Comparison of ENCODE assay signal across 39 mouse cellular contexts in the genomic region with DNA sequence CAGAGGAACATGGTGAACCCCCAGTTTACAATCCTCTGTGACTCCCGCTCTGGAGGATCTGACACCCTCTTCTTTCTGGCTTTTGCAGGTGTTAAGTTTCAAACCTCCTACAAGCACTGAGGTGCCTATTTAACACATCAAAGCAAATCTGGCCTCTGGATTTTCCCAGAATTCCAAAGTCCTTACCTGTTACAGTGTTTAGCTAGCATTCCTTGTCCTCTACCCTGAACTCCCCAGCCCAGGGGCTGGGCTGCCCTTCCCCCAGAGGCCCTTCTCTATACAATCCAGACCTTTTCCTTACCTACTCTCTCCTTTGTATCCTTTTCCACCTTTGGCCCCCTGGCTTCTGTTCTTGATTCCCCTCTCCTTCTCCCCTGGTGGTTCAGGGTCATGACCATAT. TPM values are rescaled to one million over a fixed set of nuclear protein-coding genes. Genes with fewer than 3 reads are reported as not detected.
DNase-seq lines count a peak whose midpoint lies in the region; ATAC-seq lines count a peak whose summit lies in the region.
"Had no signal": no experiment of that assay in that cellular context is flagged by ENCODE, and none has a peak within 500 bp of the region (broad histone marks: within the 10 kb centered on the region; RNA-seq: fewer than 3 reads in every experiment).

No protein-coding gene starts in this region.

- H3K9ac ChIP-seq in limb, embryonic 12.5 days (replicated peaks): no peak overlapping the region
- no peak overlapping the region for H3K9ac ChIP-seq in embryonic facial prominence, embryonic 12.5 days
- no peak overlapping the region for H3K9ac ChIP-seq in midbrain, embryonic 14.5 days (replicated peaks; ENCODE audit: low read length)
- H3K9ac ChIP-seq: forebrain, embryonic 15.5 days; intestine, embryonic 15.5 days; lung, embryonic 15.5 days; neural tube, embryonic 12.5 days had no signal

- H3K4me3 ChIP-seq in limb, embryonic 12.5 days (replicated peaks): no peak overlapping the region
- no peak overlapping the region for H3K4me3 ChIP-seq in limb, embryonic 10.5 days
- no peak overlapping the region for H3K4me3 ChIP-seq in embryonic facial prominence, embryonic 12.5 days
- no peak overlapping the region for H3K4me3 ChIP-seq in midbrain, embryonic 14.5 days (replicated peaks; ENCODE audit: low read depth, low read length)
- H3K4me3 ChIP-seq: forebrain, embryonic 15.5 days; gastrocnemius, adult 2 months; heart, adult 2 months; intestine, embryonic 15.5 days; lung, embryonic 15.5 days; midbrain, embryonic 10.5 days; neural tube, embryonic 12.5 days had no signal

- no peaks in the 10 kb centered on the region for H3K9me3 ChIP-seq in limb, embryonic 12.5 days
- no peaks in the 10 kb centered on the region for H3K9me3 ChIP-seq in limb, embryonic 10.5 days (replicated peaks)
- H3K9me3 ChIP-seq in embryonic facial prominence, embryonic 12.5 days: no peaks in the 10 kb centered on the region
- H3K9me3 ChIP-seq in midbrain, embryonic 14.5 days (ENCODE audit: control insufficient read depth, low read length): no peaks in the 10 kb centered on the region
- H3K9me3 ChIP-seq: forebrain, embryonic 10.5 days; forebrain, embryonic 15.5 days; heart, embryonic 13.5 days; intestine, embryonic 15.5 days; lung, embryonic 15.5 days; midbrain, embryonic 10.5 days; neural tube, embryonic 12.5 days had no signal

- peak overlapping the region; percentile 30; the same call in 1 of the 2 replicates for H3K4me2 ChIP-seq in limb, embryonic 12.5 days
- peak overlapping the region; percentile 33; the same call in 1 of the 2 replicates for H3K4me2 ChIP-seq in embryonic facial prominence, embryonic 12.5 days (replicated peaks)
- H3K4me2 ChIP-seq in midbrain, embryonic 14.5 days (ENCODE audit: low read length): no peak overlapping the region
- H3K4me2 ChIP-seq: forebrain, embryonic 15.5 days; intestine, embryonic 15.5 days; lung, embryonic 15.5 days had no signal

- H3K27ac ChIP-seq in limb, embryonic 12.5 days: no peak overlapping the region
- no peak overlapping the region for H3K27ac ChIP-seq in limb, embryonic 10.5 days
- H3K27ac ChIP-seq in embryonic facial prominence, embryonic 12.5 days: no peak overlapping the region
- H3K27ac ChIP-seq in midbrain, embryonic 14.5 days (replicated peaks; ENCODE audit: low read depth, low read length): no peak overlapping the region
- H3K27ac ChIP-seq: forebrain, embryonic 15.5 days; gastrocnemius, adult 2 months; heart, adult 2 months; heart, embryonic 13.5 days; hindbrain, postnatal 0 days; intestine, embryonic 15.5 days; lung, embryonic 15.5 days; midbrain, embryonic 10.5 days; neural tube, embryonic 12.5 days; stomach, postnatal 0 days had no signal

- intact Hi-C loops in left cerebral cortex, postnatal 4 days (cut with DNase I): no loop called here

- ATAC-seq in limb, embryonic 12.5 days (ENCODE audit: insufficient number of reproducible peaks, insufficient read depth, low FRiP score, low TSS enrichment, low read depth): no peak
- no peak for ATAC-seq in embryonic facial prominence, embryonic 12.5 days (ENCODE audit: insufficient number of reproducible peaks, insufficient read depth, low FRiP score, low TSS enrichment)
- no peak for ATAC-seq in midbrain, embryonic 14.5 days (ENCODE audit: low FRiP score, low TSS enrichment)
- ATAC-seq: forebrain, embryonic 15.5 days; hindbrain, postnatal 0 days; intestine, embryonic 15.5 days; midbrain, embryonic 16.5 days had no signal

- no peaks in the 10 kb centered on the region for H3K36me3 ChIP-seq in limb, embryonic 12.5 days
- no peaks in the 10 kb centered on the region for H3K36me3 ChIP-seq in limb, embryonic 10.5 days
- H3K36me3 ChIP-seq in embryonic facial prominence, embryonic 12.5 days: no peaks in the 10 kb centered on the region
- H3K36me3 ChIP-seq in midbrain, embryonic 14.5 days (ENCODE audit: control insufficient read depth, insufficient read depth, low read length): no peaks in the 10 kb centered on the region
- H3K36me3 ChIP-seq: forebrain, embryonic 10.5 days; forebrain, embryonic 15.5 days; heart, embryonic 13.5 days; intestine, embryonic 15.5 days; lung, embryonic 15.5 days; midbrain, embryonic 10.5 days; neural tube, embryonic 12.5 days had no signal

- peaks cover 20% of the 10 kb centered on the region for H3K27me3 ChIP-seq in limb, embryonic 12.5 days
- peaks cover 37% of the 10 kb centered on the region for H3K27me3 ChIP-seq in limb, embryonic 10.5 days (ENCODE audit: low read depth, poor library complexity, severe bottlenecking)
- H3K27me3 ChIP-seq in embryonic facial prominence, embryonic 12.5 days: peaks cover 21% of the 10 kb centered on the region
- peaks cover 3% of the 10 kb centered on the region; the same call in 1 of the 2 replicates for H3K27me3 ChIP-seq in midbrain, embryonic 14.5 days (ENCODE audit: control insufficient read depth, insufficient read depth, low read length)
- H3K27me3 ChIP-seq: CH12.LX had no signal

- WGBS in limb, embryonic 12.5 days: 14% methylated on average over 1 of the region's 1 CpGs
- 14% methylated on average over 1 of the region's 1 CpGs for WGBS in limb, embryonic 10.5 days
- WGBS in embryonic facial prominence, embryonic 12.5 days: 18% methylated on average over 1 of the region's 1 CpGs
- WGBS in midbrain, embryonic 14.5 days: 52% methylated on average over 1 of the region's 1 CpGs

- peaks cover 22% of the 10 kb centered on the region for H3K4me1 ChIP-seq in limb, embryonic 12.5 days (replicated peaks)
- peaks cover 29% of the 10 kb centered on the region for H3K4me1 ChIP-seq in limb, embryonic 10.5 days
- H3K4me1 ChIP-seq in embryonic facial prominence, embryonic 12.5 days: peaks cover 13% of the 10 kb centered on the region; the same call in 1 of the 2 replicates
- no peaks in the 10 kb centered on the region for H3K4me1 ChIP-seq in midbrain, embryonic 14.5 days (ENCODE audit: control insufficient read depth, insufficient read depth, low read length)
- H3K4me1 ChIP-seq: forebrain, embryonic 15.5 days; intestine, embryonic 15.5 days; lung, embryonic 15.5 days had no signal

- DNase-seq in embryo, embryonic 10.5 days (ENCODE audit: low spot score): peak; percentile 11
- no peak for DNase-seq in embryo, embryonic 11 days
- no peak for DNase-seq in limb, embryonic 10.5 days (ENCODE audit: low spot score)
- DNase-seq in urinary bladder, postnatal 10 days (ENCODE audit: low spot score): no peak
- DNase-seq in midbrain, embryonic 14.5 days: no peak
- no peak for DNase-seq in left cerebral cortex, postnatal 4 days
- DNase-seq: adrenal gland, postnatal 10 days; cerebellum, adult 11 months; cerebellum, adult 9-10 months; cerebellum, postnatal 36 days; gastrocnemius, adult 2 months; gastrocnemius, postnatal 36 days; heart, adult 2 months; heart, postnatal 10 days; kidney, postnatal 4 days; layer of hippocampus, postnatal 36 days; right cerebral cortex, postnatal 4 days; thymus, adult 18-20 months; thymus, postnatal 25 days had no signal

RNA-seq across cellular contexts. Expression of a gene that starts 18.1 kb away (rescaled TPM):
- 0.14 and 0.16 TPM in 2 replicates for polyA plus RNA-seq in limb, embryonic 12.5 days (2016; fragmentation: Nextera tagmentation; extraction: Ambion mirVana)
- polyA plus RNA-seq in limb, embryonic 10.5 days (2016; fragmentation: Nextera tagmentation; extraction: Ambion mirVana): 0.16 TPM in 1 of 2 replicates, not detected in the other
- polyA plus RNA-seq in embryonic facial prominence, embryonic 12.5 days (2016; fragmentation: Nextera tagmentation; extraction: Ambion mirVana): 0.39 and 0.55 TPM in 2 replicates
- polyA plus RNA-seq in midbrain, embryonic 14.5 days (2014; fragmentation: Nextera tagmentation; extraction: Ambion mirVana): not detected in 2 replicates
- not detected for total RNA-seq in left cerebral cortex, postnatal 4 days (2021)
- total RNA-seq: adrenal gland, postnatal 10 days; gastrocnemius, adult 2 months; gastrocnemius, postnatal 36 days; heart, adult 2 months; heart, postnatal 10 days; hindbrain, postnatal 0 days; layer of hippocampus, adult 8-10 months; layer of hippocampus, postnatal 36 days; megakaryocyte progenitor cell, adult 5-6 weeks had no signal
- polyA plus RNA-seq: C2C12; heart, adult 2 months; hindbrain, postnatal 0 days; intestine, embryonic 15.5 days; kidney, embryonic 14.5 days; liver, embryonic 11.5 days; liver, embryonic 16.5 days; lung, embryonic 15.5 days; midbrain, embryonic 16.5 days; spleen, adult 2 months; stomach, postnatal 0 days had no signal
